Mouse (Mus musculus) hindbrain, embryonic 12.5 days (tissue): ENCODE data around the gene Pla2g2e. TPM values are rescaled to one million over a fixed set of nuclear protein-coding genes. Genes with fewer than 3 reads are reported as not detected.
"Not testable (repeated sequence)": the region's sequence is repeated elsewhere in the genome, so short reads cannot be mapped to it uniquely, and the experiment has no call there.

ENCODE experiments used
- ATAC-seq: fragments of 200-750 bp; cut with Nextera tagmentation; 2 replicates; pipeline ENCODE4 v1.8.0; 2017; ENCODE audit warnings: moderate TSS enrichment; ENCODE audit not compliant: low FRiP score
- H3K27ac ChIP-seq: fragments of 300-500 bp; sonication (generic); 2 replicates; pipeline ENCODE4 v1.5.1; 2016; ENCODE audit warnings: mild to moderate bottlenecking
- H3K27me3 ChIP-seq: fragments of 300-500 bp; sonication (generic); 2 replicates; pipeline ENCODE4 v1.6.1; 2016; ENCODE audit warnings: mild to moderate bottlenecking
- H3K36me3 ChIP-seq: fragments of 300-500 bp; sonication (generic); 2 replicates; pipeline ENCODE4 v1.6.1; 2016; ENCODE audit warnings: mild to moderate bottlenecking
- H3K4me1 ChIP-seq: fragments of 300-500 bp; sonication (generic); 2 replicates; pipeline ENCODE4 v1.6.1; 2016
- H3K4me2 ChIP-seq: fragments of 300-500 bp; sonication (generic); replicated peaks from 2 replicates; pipeline ENCODE4 v1.6.1; 2016; ENCODE audit warnings: mild to moderate bottlenecking
- H3K4me3 ChIP-seq: fragments of 300-500 bp; sonication (generic); 2 replicates; pipeline ENCODE4 v1.5.1; 2016; ENCODE audit warnings: mild to moderate bottlenecking
- H3K9ac ChIP-seq: fragments of 300-500 bp; sonication (generic); 2 replicates; pipeline ENCODE4 v1.6.1; 2016; ENCODE audit warnings: mild to moderate bottlenecking, moderate library complexity
- H3K9me3 ChIP-seq: fragments of 300-500 bp; sonication (generic); replicated peaks from 2 replicates; pipeline ENCODE4 v1.6.1; 2016; ENCODE audit warnings: mild to moderate bottlenecking
- WGBS: fragments of 180-500 bp; shearing (Covaris S2); methylation state at CpG from one replicate; pipeline ENCODE4 v1.1.7; 2016; 5-methylcytosine and 5-hydroxymethylcytosine counted together
- polyA plus RNA-seq: library from polyadenylated mRNA; unstranded; fragments of >200 nt; fragmentation: Nextera tagmentation; extraction: Ambion mirVana; gene quantifications from 2 replicates; pipeline ENCODE4 v1.2.1, GENCODE M21; 2016

Gene Pla2g2e
- polyA plus RNA-seq, 1 experiment from 2014 or later: not detected

DNA sequence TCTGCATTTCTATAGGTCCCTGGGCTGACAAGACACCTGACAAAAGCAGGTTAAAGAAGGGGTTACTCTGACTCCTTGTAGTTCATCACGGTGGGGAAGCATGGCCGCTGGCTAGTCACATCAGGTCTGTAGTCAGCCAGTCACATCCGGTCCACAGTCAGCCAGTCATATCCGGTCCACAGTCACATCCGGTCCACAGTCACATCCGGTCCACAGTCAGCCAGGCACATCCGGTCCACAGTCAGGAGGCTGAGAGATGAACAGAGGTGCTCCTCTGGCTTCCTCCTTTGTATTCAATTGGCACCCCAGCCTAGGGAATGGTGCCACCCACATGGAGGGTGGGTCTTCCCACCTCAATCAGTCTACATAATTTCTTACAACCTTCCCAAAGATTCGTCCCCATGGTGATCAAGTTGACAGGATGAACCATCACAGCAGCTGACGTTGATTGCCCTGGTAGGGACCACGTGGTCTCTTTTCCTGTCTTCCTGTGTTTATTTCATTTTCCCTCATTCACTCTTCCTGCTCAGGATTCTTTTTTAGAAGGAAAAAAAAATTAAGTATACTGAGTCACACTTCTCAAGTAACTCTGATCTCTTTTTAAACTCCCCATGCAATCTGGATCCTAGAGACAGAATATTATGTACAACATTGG lies 14.3 kb upstream of the Pla2g2e start, which contains the start of gene Pla2g5:
Pla2g5 (minus strand) TSS at position 139 of the 655 bp plus-strand sequence.
- no peak within 1 kb of the TSS for H3K27ac ChIP-seq
- H3K36me3 ChIP-seq: no peaks in the 10 kb centered on the region
- H3K4me3 ChIP-seq: no peak within 1 kb of the TSS
- WGBS: 74% methylated on average over 10 of the region's 10 CpGs
- H3K27me3 ChIP-seq: no peaks in the 10 kb centered on the region
- H3K4me1 ChIP-seq: peaks cover 6% of the 10 kb centered on the region; the same call in 1 of the 2 replicates
- no peak within 1 kb of the TSS for H3K4me2 ChIP-seq
- no peak for ATAC-seq
- H3K9ac ChIP-seq: no peak within 1 kb of the TSS
- no peaks in the 10 kb centered on the region for H3K9me3 ChIP-seq

DNA sequence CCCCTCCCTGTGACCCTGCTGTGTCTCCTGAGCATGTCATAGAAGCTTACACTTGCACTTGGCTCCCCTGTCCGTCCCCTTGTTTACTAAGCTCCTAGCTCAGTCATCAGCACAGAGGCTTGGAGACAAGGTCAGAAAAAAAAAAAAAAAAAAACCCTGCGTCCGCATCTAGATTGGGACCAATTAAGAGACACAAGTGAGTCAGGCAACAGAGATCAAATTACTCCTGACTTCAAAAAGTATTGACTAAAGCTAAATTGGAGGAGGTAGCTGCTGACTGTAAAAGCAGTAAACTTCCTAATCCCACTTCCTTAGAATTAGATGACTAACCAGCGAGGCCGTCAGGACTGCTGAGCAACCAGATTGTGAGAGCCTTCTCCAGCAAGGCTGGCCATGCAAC lies 12.7 kb upstream of the Pla2g2e start:
- Histone ChIP-seq H3K4me3 (no peak overlapping the region), H3K9ac (no peak overlapping the region), H3K36me3 (no peaks in the 10 kb centered on the region), H3K27me3 (no peaks in the 10 kb centered on the region), H3K27ac (no peak overlapping the region), H3K9me3 (no peaks in the 10 kb centered on the region), H3K4me1 (peaks cover 6% of the 10 kb centered on the region; the same call in 1 of the 2 replicates), H3K4me2 (no peak overlapping the region)
- WGBS: 66% methylated on average over 5 of the region's 5 CpGs
- no peak for ATAC-seq

DNA sequence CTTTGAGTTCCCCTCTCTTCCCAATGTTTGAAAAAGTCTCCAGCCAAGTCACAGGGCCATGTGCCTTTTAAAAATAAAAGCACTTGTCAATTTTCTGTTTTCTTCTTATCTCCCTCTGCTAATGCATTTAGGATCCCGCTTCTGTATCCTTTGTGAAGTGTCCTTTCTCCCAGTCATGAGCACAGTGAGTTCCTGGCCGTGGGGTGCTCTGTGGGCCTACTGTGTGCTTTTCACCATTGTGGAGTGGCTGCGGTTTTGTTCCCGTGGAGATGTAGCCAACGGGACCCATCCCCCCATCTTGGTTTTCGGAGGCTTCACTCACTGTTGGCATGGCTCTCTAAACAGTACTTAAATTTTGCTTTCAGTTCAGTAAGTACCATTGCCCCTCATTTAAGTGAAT lies 11.8 kb upstream of the Pla2g2e start:
- H3K9me3 ChIP-seq: no peaks in the 10 kb centered on the region
- no peak overlapping the region for H3K4me2 ChIP-seq
- WGBS: 68% methylated on average over 6 of the region's 6 CpGs
- no peaks in the 10 kb centered on the region for H3K36me3 ChIP-seq
- H3K9ac ChIP-seq: no peak overlapping the region
- no peak overlapping the region for H3K4me3 ChIP-seq
- 0 out of 2 replicates have a peak, but pooled peaks cover 3% of the 10 kb centered on the region for H3K4me1 ChIP-seq
- H3K27ac ChIP-seq: no peak overlapping the region
- H3K27me3 ChIP-seq: no peaks in the 10 kb centered on the region
- no peak for ATAC-seq

DNA sequence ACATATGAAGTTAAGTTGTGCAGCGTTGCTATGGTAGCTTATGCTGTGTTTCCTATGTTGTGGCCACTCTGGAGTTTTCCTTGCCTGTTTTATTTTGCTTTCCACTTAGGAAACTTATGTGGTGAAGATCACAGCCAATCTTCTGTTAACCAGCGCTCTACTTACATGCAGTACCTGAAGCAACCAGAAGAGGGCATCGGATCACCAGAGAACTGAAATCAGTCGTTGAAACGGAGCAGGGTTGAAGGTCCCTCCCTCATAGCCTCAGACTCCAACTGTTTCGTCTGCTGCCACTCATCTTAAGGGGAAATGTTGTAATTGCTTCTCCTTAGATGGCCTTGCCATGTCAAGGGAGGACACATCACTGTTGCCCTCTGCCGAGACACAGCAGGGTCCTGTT lies 11.3 kb upstream of the Pla2g2e start:
- no peaks in the 10 kb centered on the region for H3K36me3 ChIP-seq
- H3K27me3 ChIP-seq: no peaks in the 10 kb centered on the region
- ATAC-seq: no peak
- H3K9me3 ChIP-seq: no peaks in the 10 kb centered on the region
- no peak overlapping the region for H3K9ac ChIP-seq
- no peak overlapping the region for H3K27ac ChIP-seq
- no peak overlapping the region for H3K4me2 ChIP-seq
- 16% methylated on average over 7 of the region's 7 CpGs for WGBS
- no peak overlapping the region for H3K4me3 ChIP-seq
- H3K4me1 ChIP-seq: 0 out of 2 replicates have a peak, but pooled peaks cover 3% of the 10 kb centered on the region

DNA sequence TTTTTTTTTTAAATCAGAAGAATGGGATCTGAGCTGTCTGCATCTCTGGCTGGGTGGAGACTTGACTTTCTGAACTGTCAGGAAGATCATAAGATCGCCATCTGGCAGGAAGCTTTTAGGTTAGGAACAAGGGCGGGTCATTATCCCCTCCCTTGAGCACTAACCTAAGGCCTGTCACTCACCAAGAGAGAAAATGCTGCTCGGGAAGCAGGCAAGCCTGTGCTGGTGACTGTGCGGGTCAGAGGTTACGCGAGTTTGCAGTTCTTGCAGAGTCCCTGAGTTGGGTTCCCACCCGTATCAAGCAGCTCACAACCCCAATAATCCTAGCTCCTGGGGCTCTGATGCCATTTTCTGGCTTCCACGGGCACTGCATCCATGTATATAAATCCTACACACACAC lies 9.1 kb upstream of the Pla2g2e start:
- Histone ChIP-seq H3K27me3 (no peaks in the 10 kb centered on the region), H3K4me3 (no peak overlapping the region), H3K4me1 (0 out of 2 replicates have a peak, but pooled peaks cover 3% of the 10 kb centered on the region), H3K9me3 (no peaks in the 10 kb centered on the region), H3K36me3 (no peaks in the 10 kb centered on the region), H3K9ac (no peak overlapping the region), H3K27ac (no peak overlapping the region), H3K4me2 (no peak overlapping the region)
- no peak for ATAC-seq
- WGBS: 44% methylated on average over 8 of the region's 8 CpGs

DNA sequence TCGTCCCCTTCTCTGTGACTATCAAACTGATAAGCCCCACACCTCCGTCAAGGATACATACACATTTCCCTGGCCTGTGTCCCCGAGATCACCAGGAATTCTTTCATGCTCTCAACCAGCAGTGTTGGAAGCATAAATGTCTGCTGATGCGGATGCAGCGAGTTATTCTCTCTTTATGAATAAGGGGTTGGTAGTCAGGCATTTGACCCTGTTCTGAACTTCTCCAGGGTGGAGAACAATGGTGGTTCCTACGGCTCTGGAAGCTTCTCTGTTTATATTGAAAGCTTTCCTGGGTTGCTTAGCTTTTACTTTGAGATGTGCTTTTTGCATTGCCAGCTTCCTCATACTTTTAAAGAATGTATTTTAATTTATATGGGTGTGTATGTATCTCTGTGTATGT lies 3.9 kb upstream of the Pla2g2e start, which contains the start of gene Gm13030:
Gm13030 (minus strand) TSS at position 101 of the 400 bp plus-strand sequence.
- Histone ChIP-seq H3K4me1 (peaks cover 5% of the 10 kb centered on the region), H3K9me3 (no peaks in the 10 kb centered on the region), H3K9ac (no peak within 1 kb of the TSS), H3K27ac (no peak within 1 kb of the TSS), H3K4me2 (no peak within 1 kb of the TSS), H3K4me3 (no peak within 1 kb of the TSS), H3K27me3 (no peaks in the 10 kb centered on the region), H3K36me3 (no peaks in the 10 kb centered on the region)
- ATAC-seq: no peak
- WGBS: 79% methylated on average over 6 of the region's 6 CpGs

DNA sequence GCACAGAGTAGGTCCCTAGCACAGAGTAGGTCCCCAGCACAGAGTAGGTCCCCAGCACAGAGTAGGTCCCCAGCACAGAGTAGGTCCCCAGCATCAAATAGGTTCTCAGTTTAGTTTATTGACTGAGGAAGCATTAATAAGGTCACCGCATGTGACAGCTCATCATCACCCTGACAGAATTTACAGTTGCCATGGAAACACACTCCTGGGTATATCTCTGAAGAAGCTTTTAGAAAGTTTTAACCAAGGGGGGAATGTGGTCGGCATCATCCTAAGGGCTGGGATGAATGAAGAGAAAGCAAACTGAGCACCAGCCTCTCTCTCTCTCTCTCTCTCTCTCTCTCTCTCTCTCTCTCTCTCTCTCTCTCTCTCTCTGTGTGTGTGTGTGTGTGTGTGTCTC lies 2.5 kb upstream of the Pla2g2e start:
- H3K4me3 ChIP-seq, H3K36me3 ChIP-seq, H3K9me3 ChIP-seq, ATAC-seq, H3K27ac ChIP-seq, H3K9ac ChIP-seq, H3K27me3 ChIP-seq, H3K4me1 ChIP-seq, H3K4me2 ChIP-seq: not testable (repeated sequence)
- WGBS: 86% methylated on average over 2 of the region's 2 CpGs

DNA sequence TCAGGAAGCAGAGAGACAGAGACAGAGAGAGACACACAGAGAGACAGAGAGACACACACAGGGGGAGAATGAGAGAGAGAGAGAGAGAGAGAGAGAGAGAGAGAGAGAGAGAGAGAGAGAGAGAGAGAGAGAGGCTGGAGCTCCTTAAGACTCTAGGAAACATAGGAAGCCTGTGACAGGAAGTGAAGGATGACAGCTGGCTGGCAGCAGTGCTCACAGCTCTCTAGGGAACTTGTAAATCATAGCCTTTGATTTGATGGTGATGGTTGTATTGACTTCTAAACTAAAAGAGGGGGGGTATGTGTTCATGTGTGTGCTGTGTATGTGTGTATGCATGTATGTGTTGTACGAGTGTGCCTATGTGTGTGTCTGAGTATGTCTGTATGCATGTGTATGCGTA lies 1.8 kb upstream of the Pla2g2e start:
- no peak overlapping the region for H3K4me2 ChIP-seq
- no peak overlapping the region for H3K4me3 ChIP-seq
- no peaks in the 10 kb centered on the region for H3K9me3 ChIP-seq
- no peak for ATAC-seq
- H3K9ac ChIP-seq: no peak overlapping the region
- no peak overlapping the region for H3K27ac ChIP-seq
- H3K4me1 ChIP-seq: peaks cover 7% of the 10 kb centered on the region
- peaks cover 6% of the 10 kb centered on the region; the same call in 1 of the 2 replicates for H3K27me3 ChIP-seq
- H3K36me3 ChIP-seq: no peaks in the 10 kb centered on the region
- 93% methylated on average over 2 of the region's 2 CpGs for WGBS

DNA sequence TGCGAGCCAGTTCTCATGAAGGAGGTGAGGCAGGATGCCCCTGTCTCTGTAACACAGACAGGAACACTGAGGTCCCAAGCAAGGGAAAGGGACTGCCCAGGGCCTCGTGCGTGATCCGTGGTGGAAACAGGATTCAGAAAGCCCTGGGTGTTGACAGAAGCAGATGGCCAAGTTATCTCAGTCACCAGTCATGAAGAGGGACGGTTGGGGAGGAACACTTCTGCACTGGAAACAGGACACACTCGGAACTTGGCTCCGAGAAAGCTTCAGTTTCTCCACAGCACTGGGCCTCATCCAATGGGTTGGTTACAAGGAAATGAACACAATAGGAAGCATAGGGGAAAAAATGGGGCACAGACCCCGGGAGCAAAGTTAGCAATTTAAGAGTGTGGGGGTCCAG lies 1.0 kb downstream of the Pla2g2e start:
- no peak overlapping the region for H3K27ac ChIP-seq
- H3K9me3 ChIP-seq: no peaks in the 10 kb centered on the region
- H3K9ac ChIP-seq: no peak overlapping the region
- WGBS: 64% methylated on average over 8 of the region's 8 CpGs
- no peak overlapping the region for H3K4me3 ChIP-seq
- ATAC-seq: no peak
- H3K4me1 ChIP-seq: peaks cover 15% of the 10 kb centered on the region
- no peaks in the 10 kb centered on the region for H3K36me3 ChIP-seq
- H3K4me2 ChIP-seq: no peak overlapping the region
- H3K27me3 ChIP-seq: peaks cover 11% of the 10 kb centered on the region; the same call in 1 of the 2 replicates

DNA sequence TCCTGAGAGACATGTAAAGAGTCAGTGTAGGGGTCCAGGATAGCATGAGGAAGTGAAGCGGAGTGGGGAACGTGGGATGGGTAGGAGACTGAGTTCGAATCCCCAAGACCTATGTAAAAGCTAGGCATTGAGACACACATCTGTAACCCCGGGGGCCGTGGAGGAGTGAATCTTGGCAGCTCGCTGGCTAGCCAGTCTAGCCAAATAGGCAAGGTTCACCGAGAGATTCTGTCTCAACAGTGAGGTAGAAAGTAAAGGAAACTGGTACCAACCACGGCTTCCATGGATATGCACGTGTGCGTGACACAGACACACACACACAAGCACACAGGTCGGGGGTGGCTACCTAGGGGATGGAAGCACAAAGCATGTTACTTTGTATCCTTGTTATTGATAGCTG lies 2.1 kb downstream of the Pla2g2e start:
- Histone ChIP-seq H3K9me3 (no peaks in the 10 kb centered on the region), H3K4me1 (peaks cover 15% of the 10 kb centered on the region), H3K27ac (no peak overlapping the region), H3K36me3 (no peaks in the 10 kb centered on the region), H3K9ac (no peak overlapping the region), H3K4me2 (no peak overlapping the region), H3K27me3 (peaks cover 11% of the 10 kb centered on the region; the same call in 1 of the 2 replicates), H3K4me3 (no peak overlapping the region)
- ATAC-seq: no peak
- WGBS: 86% methylated on average over 11 of the region's 11 CpGs

DNA sequence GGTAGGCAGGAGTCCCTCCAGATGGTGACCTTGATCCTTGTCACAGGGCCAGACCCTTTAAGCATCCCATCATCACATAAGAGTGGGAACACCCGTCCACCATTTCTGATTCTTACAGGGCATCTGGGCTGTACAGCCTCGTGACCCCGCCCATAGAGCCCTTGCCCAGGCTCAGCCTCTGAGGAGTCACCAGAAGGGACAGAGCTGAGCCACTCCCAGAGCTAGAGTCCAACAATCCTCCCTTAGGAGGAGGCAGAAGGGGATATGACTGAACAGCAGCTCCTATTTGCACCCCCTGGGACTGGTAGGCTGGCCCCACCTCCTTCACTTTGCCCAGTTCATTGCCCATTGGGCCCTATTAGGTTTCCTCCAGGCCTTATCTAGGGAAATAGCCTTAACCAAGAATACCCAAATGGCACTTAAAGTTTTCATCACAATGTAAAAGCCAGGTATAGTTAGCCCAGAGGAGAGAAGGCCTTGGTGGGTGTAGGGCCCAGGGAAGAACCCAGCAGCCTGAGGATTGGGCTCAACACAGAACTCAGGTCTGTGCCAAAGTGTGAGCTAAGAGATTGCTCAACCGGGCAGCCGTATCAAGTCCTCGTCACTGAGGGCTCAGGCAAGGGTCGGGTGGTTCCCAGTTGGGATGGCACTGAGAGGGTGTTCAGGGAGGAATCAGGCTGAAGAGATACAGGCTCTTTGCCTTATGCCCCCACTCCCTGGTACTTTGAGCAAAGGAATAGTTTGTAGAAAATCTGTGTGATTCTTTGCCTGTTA lies 3.3 kb downstream of the Pla2g2e start:
- no peak overlapping the region for H3K4me3 ChIP-seq
- no peak overlapping the region for H3K9ac ChIP-seq
- H3K27me3 ChIP-seq: peaks cover 11% of the 10 kb centered on the region; the same call in 1 of the 2 replicates
- H3K4me2 ChIP-seq: no peak overlapping the region
- ATAC-seq: no peak
- H3K27ac ChIP-seq: no peak overlapping the region
- 84% methylated on average over 7 of the region's 7 CpGs for whole genome bisulfite sequencing
- peaks cover 15% of the 10 kb centered on the region for H3K4me1 ChIP-seq
- no peaks in the 10 kb centered on the region for H3K9me3 ChIP-seq
- H3K36me3 ChIP-seq: no peaks in the 10 kb centered on the region

DNA sequence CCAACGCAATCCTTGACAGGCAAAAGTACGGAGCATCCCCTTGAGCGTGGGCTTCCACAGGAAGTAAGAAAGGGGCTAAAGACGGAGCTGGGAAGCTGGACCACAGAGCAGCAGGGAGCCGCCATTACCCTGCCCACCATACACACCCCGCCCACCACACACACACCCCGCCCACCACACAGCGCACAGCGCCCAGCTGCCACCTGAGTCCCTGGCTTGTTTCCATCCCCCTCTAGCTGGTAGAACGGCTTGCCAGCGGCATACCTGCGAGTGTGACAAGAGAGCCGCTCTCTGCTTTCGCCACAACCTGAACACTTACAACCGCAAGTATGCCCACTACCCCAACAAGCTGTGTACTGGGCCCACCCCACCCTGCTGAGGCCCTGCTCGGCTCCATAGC lies 4.4 kb downstream of the Pla2g2e start:
- WGBS: 11% methylated on average over 16 of the region's 16 CpGs
- no peaks in the 10 kb centered on the region for H3K36me3 ChIP-seq
- peaks cover 15% of the 10 kb centered on the region for H3K4me1 ChIP-seq
- no peak overlapping the region for H3K27ac ChIP-seq
- H3K9me3 ChIP-seq: no peaks in the 10 kb centered on the region
- H3K4me2 ChIP-seq: peak overlapping the region; percentile 39
- ATAC-seq: peak; percentile 54; the same call in 1 of the 2 replicates
- H3K4me3 ChIP-seq: peak overlapping the region; percentile 1; the same call in 1 of the 2 replicates
- H3K9ac ChIP-seq: peak overlapping the region; percentile 2
- peaks cover 11% of the 10 kb centered on the region; the same call in 1 of the 2 replicates for H3K27me3 ChIP-seq
